8 mouse cellular contexts compared by ENCODE assay signal in the genomic region with DNA sequence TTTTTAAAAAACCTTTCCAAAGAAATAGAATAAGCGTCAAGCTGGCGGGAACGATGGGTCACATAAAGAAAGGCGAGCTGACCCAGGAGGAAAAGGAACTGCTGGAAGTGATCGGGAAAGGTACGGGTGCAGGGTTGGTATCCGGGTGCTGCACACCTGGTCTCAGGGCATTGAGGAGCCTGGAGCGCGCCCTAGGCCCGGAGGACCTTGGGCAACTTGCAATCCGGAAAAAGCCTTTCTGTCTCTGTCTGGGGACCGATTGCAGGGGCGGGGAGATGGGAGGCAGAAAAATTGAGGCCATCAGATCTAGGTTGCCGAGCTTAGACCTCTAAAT. TPM values are rescaled to one million over a fixed set of nuclear protein-coding genes. Genes with fewer than 3 reads are reported as not detected.
DNase-seq lines count a peak whose midpoint lies in the region; ATAC-seq and TF ChIP-seq lines count a peak whose summit lies in the region.

No protein-coding gene starts in this region.

- intact Hi-C loops in left cerebral cortex, adult 2 months (cut with DNase I), result loop anchor here (2.0 to 5.0 kb wide), 3 partner anchors 116 to 260 kb away; no protein-coding TSS in a partner anchor
- intact Hi-C loops in left cerebral cortex, postnatal 14 days (cut with DNase I), result loop anchor here (5.0 to 10.0 kb wide), 2 partner anchors 112 to 260 kb away; a partner anchor contains a TSS

- H3K9me3 ChIP-seq in embryonic facial prominence, embryonic 11.5 days (replicated peaks; ENCODE audit: control insufficient read depth, low read length), result no peaks in the 10 kb centered on the region
- no peaks in the 10 kb centered on the region for H3K9me3 ChIP-seq in hindbrain, postnatal 0 days (ENCODE audit: low read length)
- H3K9me3 ChIP-seq in midbrain, embryonic 12.5 days, result no peaks in the 10 kb centered on the region

- peak overlapping the region; percentile 74 for H3K4me2 ChIP-seq in embryonic facial prominence, embryonic 11.5 days (ENCODE audit: low read depth, low read length)
- H3K4me2 ChIP-seq in hindbrain, postnatal 0 days (ENCODE audit: low read depth, low read length), result peak overlapping the region; percentile 81
- H3K4me2 ChIP-seq in midbrain, embryonic 12.5 days (replicated peaks), result peak overlapping the region; percentile 78

- H3K9ac ChIP-seq in embryonic facial prominence, embryonic 11.5 days (replicated peaks; ENCODE audit: low read length), result peak overlapping the region; percentile 67
- H3K9ac ChIP-seq in hindbrain, postnatal 0 days (replicated peaks; ENCODE audit: low read length), result peak overlapping the region; percentile 84
- peak overlapping the region; percentile 82 for H3K9ac ChIP-seq in midbrain, embryonic 12.5 days (replicated peaks)

- under 1% methylated on average over 14 of the region's 14 CpGs for WGBS in embryonic facial prominence, embryonic 11.5 days
- WGBS in hindbrain, postnatal 0 days, result under 1% methylated on average over 14 of the region's 14 CpGs
- under 1% methylated on average over 14 of the region's 14 CpGs for WGBS in midbrain, embryonic 12.5 days

- no peaks in the 10 kb centered on the region for H3K27me3 ChIP-seq in embryonic facial prominence, embryonic 11.5 days (ENCODE audit: control insufficient read depth, insufficient read depth, low read length)
- no peaks in the 10 kb centered on the region for H3K27me3 ChIP-seq in hindbrain, postnatal 0 days (ENCODE audit: insufficient read depth, low read length)
- H3K27me3 ChIP-seq in midbrain, embryonic 12.5 days, result no peaks in the 10 kb centered on the region

- ATAC-seq in embryonic facial prominence, embryonic 11.5 days (replicated peaks; ENCODE audit: insufficient number of reproducible peaks, low FRiP score, low TSS enrichment, low read depth), result peak; percentile 53
- ATAC-seq in hindbrain, postnatal 0 days, result peak; percentile 36
- ATAC-seq in midbrain, embryonic 12.5 days (ENCODE audit: low FRiP score, low read depth), result peak; percentile 20

- TF ChIP-seq CTCF in left cerebral cortex, adult 2 months (IDR thresholded peaks at IDR 0.05), result no peak
- TF ChIP-seq CTCF in hindbrain, postnatal 0 days (IDR thresholded peaks at IDR 0.05; ENCODE audit: low read depth), result no peak

- peak overlapping the region; percentile 95 for H3K4me3 ChIP-seq in left cerebral cortex, adult 2 months
- H3K4me3 ChIP-seq in embryonic facial prominence, embryonic 11.5 days (ENCODE audit: low read depth, low read length), result peak overlapping the region; percentile 79
- H3K4me3 ChIP-seq in hindbrain, postnatal 0 days (ENCODE audit: low read length), result peak overlapping the region; percentile 93
- H3K4me3 ChIP-seq in midbrain, embryonic 12.5 days, result peak overlapping the region; percentile 91

- peak in 1 of 2 experiments; percentile 41 for DNase-seq in left cerebral cortex, adult 2 months (ENCODE audit: extremely low spot score in 1 of 2, low spot score in 2 of 2)
- DNase-seq in left cerebral cortex, adult 9 months (ENCODE audit: low spot score in 2 of 2), result no peak
- no peak for DNase-seq in embryonic facial prominence, embryonic 11.5 days (ENCODE audit: low spot score)
- DNase-seq in hindbrain, postnatal 0 days (ENCODE audit: low spot score), result no peak
- DNase-seq in right cerebral cortex, postnatal 14 days, result no peak
- DNase-seq in left cerebral cortex, postnatal 14 days (ENCODE audit: low spot score in 2 of 2), result no peak
- no peak for DNase-seq in cerebellum, adult 11 months

- H3K36me3 ChIP-seq in embryonic facial prominence, embryonic 11.5 days (replicated peaks; ENCODE audit: control insufficient read depth, insufficient read depth, low read depth, low read length), result no peaks in the 10 kb centered on the region
- H3K36me3 ChIP-seq in hindbrain, postnatal 0 days (ENCODE audit: insufficient read depth, low read length), result no peaks in the 10 kb centered on the region
- H3K36me3 ChIP-seq in midbrain, embryonic 12.5 days, result no peaks in the 10 kb centered on the region

- no peaks in the 10 kb centered on the region for H3K4me1 ChIP-seq in embryonic facial prominence, embryonic 11.5 days (ENCODE audit: control insufficient read depth, insufficient read depth, low read length)
- H3K4me1 ChIP-seq in hindbrain, postnatal 0 days (ENCODE audit: insufficient read depth, low read length), result 0 out of 2 replicates have a peak, but pooled peaks cover 7% of the 10 kb centered on the region
- peaks cover 22% of the 10 kb centered on the region for H3K4me1 ChIP-seq in midbrain, embryonic 12.5 days

- H3K27ac ChIP-seq in left cerebral cortex, adult 2 months, result peak overlapping the region; percentile 89
- peak overlapping the region; percentile 75 for H3K27ac ChIP-seq in embryonic facial prominence, embryonic 11.5 days (replicated peaks; ENCODE audit: low read depth, low read length)
- H3K27ac ChIP-seq in hindbrain, postnatal 0 days, result peak overlapping the region; percentile 96
- H3K27ac ChIP-seq in midbrain, embryonic 12.5 days (replicated peaks), result peak overlapping the region; percentile 82

RNA-seq across cellular contexts. Expression of a gene that starts 0.4 kb away (rescaled TPM):
- total RNA-seq in left cerebral cortex, adult 2 months (2021), result 10 to 100 TPM; 51.9 to 53.7 TPM
- polyA plus RNA-seq in embryonic facial prominence, embryonic 11.5 days (2014; fragmentation: Nextera tagmentation; extraction: Ambion mirVana), result 37.8 and 39.6 TPM in 2 replicates
- 51.0 and 56.3 TPM in 2 replicates for total RNA-seq in hindbrain, postnatal 0 days (2014; rRNA removed)
- polyA plus RNA-seq in hindbrain, postnatal 0 days (2015; fragmentation: Nextera tagmentation; extraction: Ambion mirVana), result 72.1 and 74.1 TPM in 2 replicates
- 33.2 and 33.8 TPM in 2 replicates for polyA plus RNA-seq in midbrain, embryonic 12.5 days (2016; fragmentation: Nextera tagmentation; extraction: Ambion mirVana)
- total RNA-seq in left cerebral cortex, postnatal 14 days (2021), result 10 to 100 TPM; 50.3 to 53.3 TPM

RNA-seq across cellular contexts. Expression of a gene that starts 0.6 kb away (rescaled TPM):
- total RNA-seq in left cerebral cortex, adult 2 months (2021), result 10 to 100 TPM; 45.3 to 47.2 TPM
- 351 and 387 TPM in 2 replicates for polyA plus RNA-seq in embryonic facial prominence, embryonic 11.5 days (2014; fragmentation: Nextera tagmentation; extraction: Ambion mirVana)
- 156 and 184 TPM in 2 replicates for total RNA-seq in hindbrain, postnatal 0 days (2014; rRNA removed)
- 254 and 263 TPM in 2 replicates for polyA plus RNA-seq in hindbrain, postnatal 0 days (2015; fragmentation: Nextera tagmentation; extraction: Ambion mirVana)
- 292 and 313 TPM in 2 replicates for polyA plus RNA-seq in midbrain, embryonic 12.5 days (2016; fragmentation: Nextera tagmentation; extraction: Ambion mirVana)
- total RNA-seq in left cerebral cortex, postnatal 14 days (2021), result 10 to 100 TPM; 72.2 to 78.2 TPM
